Mouse (Mus musculus) neural tube, embryonic 14.5 days (tissue): ENCODE measurements at regions not wholly inside any gene's neighbourhood (a gene's known extent, or its start where the extent isn't known, plus 50 kb on each side); places are given as distances from the start of the nearest gene placed in this dataset.

ENCODE experiments used
- ATAC-seq: fragments of 200-750 bp; cut with Nextera tagmentation; 2 replicates; pipeline ENCODE4 v1.8.0; 2017; ENCODE audit warnings: low read depth, mild to moderate bottlenecking, moderate TSS enrichment, moderate library complexity
- H3K27ac ChIP-seq: fragments of 300-500 bp; sonication (generic); 2 replicates; pipeline ENCODE4 v1.5.1; 2014; ENCODE audit warnings: low read depth, mild to moderate bottlenecking, control low read depth, low read length, moderate library complexity, mixed read lengths
- H3K27me3 ChIP-seq: fragments of 300-500 bp; sonication (generic); 2 replicates; pipeline ENCODE4 v1.6.1; 2014; ENCODE audit warnings: low read length; ENCODE audit not compliant: control insufficient read depth, insufficient read depth
- H3K36me3 ChIP-seq: fragments of 300-500 bp; sonication (generic); 2 replicates; pipeline ENCODE4 v1.6.1; 2014; ENCODE audit warnings: low read length, mixed read lengths; ENCODE audit not compliant: control insufficient read depth, insufficient read depth
- H3K4me1 ChIP-seq: fragments of 300-500 bp; sonication (generic); 2 replicates; pipeline ENCODE4 v1.6.1; 2014; ENCODE audit warnings: low read length; ENCODE audit not compliant: control insufficient read depth, insufficient read depth
- H3K4me2 ChIP-seq: fragments of 300-500 bp; sonication (generic); 2 replicates; pipeline ENCODE4 v1.6.1; 2014; ENCODE audit warnings: mild to moderate bottlenecking, low read depth, low read length, control low read depth
- H3K4me3 ChIP-seq: fragments of 300-500 bp; sonication (generic); 2 replicates; pipeline ENCODE4 v1.5.1; 2014; ENCODE audit warnings: low read depth, low read length, control low read depth, mixed read lengths
- H3K9ac ChIP-seq: fragments of 300-500 bp; sonication (generic); replicated peaks from 2 replicates; pipeline ENCODE4 v1.6.1; 2014; ENCODE audit warnings: low read depth, mild to moderate bottlenecking, control low read depth, low read length, mixed read lengths
- H3K9me3 ChIP-seq: fragments of 300-500 bp; sonication (generic); 2 replicates; pipeline ENCODE4 v1.6.1; 2016; ENCODE audit warnings: low read length; ENCODE audit not compliant: control insufficient read depth
- WGBS: fragments of 180-500 bp; shearing (Covaris S2); extraction: QIAGEN DNeasy Blood & Tissue Kit; methylation state at CpG from one replicate; pipeline ENCODE4 v1.1.7; 2014; 5-methylcytosine and 5-hydroxymethylcytosine counted together

GRCm38 (mm10) chr13:80946034-80946433, 62.9 kb downstream of the Arrdc3 start:
- Histone ChIP-seq H3K27me3 (no peaks in the 10 kb centered on the region), H3K36me3 (no peaks in the 10 kb centered on the region), H3K9ac (no peak overlapping the region), H3K27ac (no peak overlapping the region), H3K4me3 (no peak overlapping the region), H3K4me2 (no peak overlapping the region), H3K9me3 (no peaks in the 10 kb centered on the region), H3K4me1 (no peaks in the 10 kb centered on the region)
- no peak for ATAC-seq

GRCm38 (mm10) chr13:80947705-80948104, 64.5 kb downstream of the Arrdc3 start:
- Histone ChIP-seq H3K4me2 (no peak overlapping the region), H3K9me3 (no peaks in the 10 kb centered on the region), H3K36me3 (no peaks in the 10 kb centered on the region), H3K4me1 (no peaks in the 10 kb centered on the region), H3K4me3 (no peak overlapping the region), H3K27ac (no peak overlapping the region), H3K27me3 (no peaks in the 10 kb centered on the region), H3K9ac (no peak overlapping the region)
- ATAC-seq = no peak
- 79% methylated on average over 6 of the region's 6 CpGs for WGBS

GRCm38 (mm10) chr13:80949133-80949697, 66.0 kb downstream of the Arrdc3 start:
- H3K4me3 ChIP-seq = no peak overlapping the region
- H3K27ac ChIP-seq = no peak overlapping the region
- WGBS = 70% methylated on average over 6 of the region's 6 CpGs
- no peak overlapping the region for H3K4me2 ChIP-seq
- H3K9me3 ChIP-seq = no peaks in the 10 kb centered on the region
- ATAC-seq = no peak
- H3K36me3 ChIP-seq = no peaks in the 10 kb centered on the region
- no peaks in the 10 kb centered on the region for H3K4me1 ChIP-seq
- no peaks in the 10 kb centered on the region for H3K27me3 ChIP-seq
- H3K9ac ChIP-seq = no peak overlapping the region

GRCm38 (mm10) chr13:80950239-80950638, 67.1 kb downstream of the Arrdc3 start:
- 89% methylated on average over 2 of the region's 2 CpGs for WGBS
- H3K4me1 ChIP-seq = no peaks in the 10 kb centered on the region
- H3K9ac ChIP-seq = no peak overlapping the region
- H3K9me3 ChIP-seq = no peaks in the 10 kb centered on the region
- no peak for ATAC-seq
- no peak overlapping the region for H3K4me3 ChIP-seq
- no peaks in the 10 kb centered on the region for H3K27me3 ChIP-seq
- H3K4me2 ChIP-seq = no peak overlapping the region
- no peak overlapping the region for H3K27ac ChIP-seq
- H3K36me3 ChIP-seq = no peaks in the 10 kb centered on the region

GRCm38 (mm10) chr13:80950803-80951202, 67.6 kb downstream of the Arrdc3 start:
- ATAC-seq = no peak

GRCm38 (mm10) chr13:80951327-80951726, 68.1 kb downstream of the Arrdc3 start:
- ATAC-seq = no peak

More at GRCm38 (mm10) chr13:80950803-80951202, 67.6 kb downstream of the Arrdc3 start:
- Histone ChIP-seq H3K27ac (no peak overlapping the region), H3K4me2 (no peak overlapping the region), H3K9ac (no peak overlapping the region), H3K4me1 (no peaks in the 10 kb centered on the region), H3K36me3 (no peaks in the 10 kb centered on the region), H3K9me3 (no peaks in the 10 kb centered on the region), H3K4me3 (no peak overlapping the region), H3K27me3 (no peaks in the 10 kb centered on the region)
- WGBS = 88% methylated on average over 3 of the region's 3 CpGs

GRCm38 (mm10) chr13:80952851-80953250, 69.7 kb downstream of the Arrdc3 start:
- 91% methylated on average over 4 of the region's 4 CpGs for WGBS
- no peaks in the 10 kb centered on the region for H3K27me3 ChIP-seq
- no peak for ATAC-seq
- H3K4me1 ChIP-seq = no peaks in the 10 kb centered on the region
- no peak overlapping the region for H3K4me3 ChIP-seq
- H3K27ac ChIP-seq = no peak overlapping the region
- no peaks in the 10 kb centered on the region for H3K9me3 ChIP-seq
- H3K36me3 ChIP-seq = no peaks in the 10 kb centered on the region
- no peak overlapping the region for H3K4me2 ChIP-seq
- no peak overlapping the region for H3K9ac ChIP-seq

More at GRCm38 (mm10) chr13:80951327-80951726, 68.1 kb downstream of the Arrdc3 start:
- Histone ChIP-seq H3K9me3 (no peaks in the 10 kb centered on the region), H3K36me3 (no peaks in the 10 kb centered on the region), H3K27ac (no peak overlapping the region), H3K4me2 (no peak overlapping the region), H3K4me3 (no peak overlapping the region), H3K9ac (no peak overlapping the region), H3K27me3 (no peaks in the 10 kb centered on the region), H3K4me1 (no peaks in the 10 kb centered on the region)
- WGBS = 90% methylated on average over 3 of the region's 3 CpGs

GRCm38 (mm10) chr13:80954059-80954645, 71.0 kb downstream of the Arrdc3 start:
- Histone ChIP-seq H3K9ac (no peak overlapping the region), H3K27me3 (no peaks in the 10 kb centered on the region), H3K9me3 (no peaks in the 10 kb centered on the region), H3K4me2 (no peak overlapping the region), H3K36me3 (no peaks in the 10 kb centered on the region), H3K4me3 (no peak overlapping the region), H3K4me1 (no peaks in the 10 kb centered on the region), H3K27ac (no peak overlapping the region)
- WGBS = 38% methylated on average over 6 of the region's 6 CpGs
- ATAC-seq = peak; percentile 31; the same call in 1 of the 2 replicates

GRCm38 (mm10) chr13:80956966-80957365, 73.8 kb downstream of the Arrdc3 start:
- no peak overlapping the region for H3K9ac ChIP-seq
- H3K27ac ChIP-seq = no peak overlapping the region
- no peaks in the 10 kb centered on the region for H3K36me3 ChIP-seq
- no peak overlapping the region for H3K4me2 ChIP-seq
- ATAC-seq = no peak
- WGBS = 78% methylated on average over 1 of the region's 1 CpGs
- H3K9me3 ChIP-seq = no peaks in the 10 kb centered on the region
- no peaks in the 10 kb centered on the region for H3K4me1 ChIP-seq
- no peak overlapping the region for H3K4me3 ChIP-seq
- H3K27me3 ChIP-seq = no peaks in the 10 kb centered on the region
